Mouse (Mus musculus) hindbrain, embryonic 11.5 days (tissue): ENCODE data around the gene Nkx1-1. TPM values are rescaled to one million over a fixed set of nuclear protein-coding genes. Genes with fewer than 3 reads are reported as not detected.

Experiments
- ATAC-seq: fragments of 200-750 bp; cut with Nextera tagmentation; 2 replicates; pipeline ENCODE4 v1.8.0; 2017; ENCODE audit warnings: mild to moderate bottlenecking, moderate TSS enrichment, moderate library complexity; ENCODE audit not compliant: low FRiP score
- DNase-seq: peaks from one replicate; pipeline ENCODE4 v3.0.0-alpha.2; 2015; ENCODE audit warnings: low spot score
- H3K27ac ChIP-seq: fragments of 300-500 bp; sonication (generic); 2 replicates; pipeline ENCODE4 v1.5.1; 2014; ENCODE audit warnings: mild to moderate bottlenecking, low read depth, low read length
- H3K27me3 ChIP-seq: fragments of 300-500 bp; sonication (generic); 2 replicates; pipeline ENCODE4 v1.6.1; 2014; ENCODE audit warnings: mild to moderate bottlenecking, low read length, moderate library complexity, mixed read lengths; ENCODE audit not compliant: control insufficient read depth, insufficient read depth
- H3K36me3 ChIP-seq: fragments of 300-500 bp; sonication (generic); 2 replicates; pipeline ENCODE4 v1.6.1; 2014; ENCODE audit warnings: mild to moderate bottlenecking, low read length, moderate library complexity, mixed read lengths; ENCODE audit not compliant: control insufficient read depth, insufficient read depth
- H3K4me1 ChIP-seq: fragments of 300-500 bp; sonication (generic); replicated peaks from 2 replicates; pipeline ENCODE4 v1.6.1; 2014; ENCODE audit warnings: low read length, mixed read lengths; ENCODE audit not compliant: control insufficient read depth, insufficient read depth
- H3K4me2 ChIP-seq: fragments of 300-500 bp; sonication (generic); replicated peaks from 2 replicates; pipeline ENCODE4 v1.6.1; 2014; ENCODE audit warnings: mild to moderate bottlenecking, low read depth, low read length
- H3K4me3 ChIP-seq: fragments of 300-500 bp; sonication (generic); 2 replicates; pipeline ENCODE4 v1.5.1; 2014; ENCODE audit warnings: low read depth, low read length
- H3K9ac ChIP-seq: fragments of 300-500 bp; sonication (generic); 2 replicates; pipeline ENCODE4 v1.6.1; 2014; ENCODE audit warnings: low read depth, low read length
- H3K9me3 ChIP-seq: fragments of 300-500 bp; sonication (generic); 2 replicates; pipeline ENCODE4 v1.6.1; 2016; ENCODE audit warnings: low read length; ENCODE audit not compliant: control insufficient read depth
- WGBS: fragments of 180-500 bp; shearing (Covaris S2); extraction: QIAGEN DNeasy Blood & Tissue Kit; methylation state at CpG from one replicate; pipeline ENCODE4 v1.1.7; 2014; 5-methylcytosine and 5-hydroxymethylcytosine counted together
- polyA plus RNA-seq: library from polyadenylated mRNA; unstranded; fragments of >200 nt; fragmentation: Nextera tagmentation; extraction: Ambion mirVana; gene quantifications from 2 replicates; pipeline ENCODE4 v1.2.1, GENCODE M21; 2014

Gene Nkx1-1
- polyA plus RNA-seq, 1 experiment from 2014 or later, result 0.60 TPM

GRCm38 (mm10) chr5:33431173-33432005, 2.4 kb downstream of the Nkx1-1 start:
- no peak overlapping the region for H3K27ac ChIP-seq
- H3K4me1 ChIP-seq, result peaks cover 28% of the 10 kb centered on the region
- under 1% methylated on average over 77 of the region's 77 CpGs for WGBS
- peak overlapping the region; percentile 44 for H3K4me2 ChIP-seq
- no peaks in the 10 kb centered on the region for H3K9me3 ChIP-seq
- peak overlapping the region; percentile 30 for H3K4me3 ChIP-seq
- H3K27me3 ChIP-seq, result peaks cover 89% of the 10 kb centered on the region
- no peaks in the 10 kb centered on the region for H3K36me3 ChIP-seq
- no peak for ATAC-seq
- H3K9ac ChIP-seq, result 0 out of 2 replicates have a peak overlapping the region, but pooled peaks have one; percentile 11
- DNase-seq, result peak; percentile 61

- Histone ChIP-seq H3K27ac (no peak overlapping the region), H3K4me1 (peaks cover 28% of the 10 kb centered on the region), H3K36me3 (no peaks in the 10 kb centered on the region), H3K9me3 (no peaks in the 10 kb centered on the region), H3K4me3 (peak overlapping the region; percentile 30), H3K4me2 (peak overlapping the region; percentile 44), H3K9ac (0 out of 2 replicates have a peak overlapping the region, but pooled peaks have one; percentile 11), H3K27me3 (peaks cover 83% of the 10 kb centered on the region)
- WGBS, result 2% methylated on average over 60 of the region's 64 CpGs
- DNase-seq, result peak; percentile 46
- no peak for ATAC-seq
Observed at GRCm38 (mm10) chr5:33430511-33431172, 3.1 kb downstream of the Nkx1-1 start.

- Histone ChIP-seq H3K9me3 (no peaks in the 10 kb centered on the region), H3K27ac (no peak overlapping the region), H3K27me3 (peaks cover 77% of the 10 kb centered on the region), H3K4me2 (peak overlapping the region; percentile 44; the same call in 1 of the 2 replicates), H3K4me1 (peaks cover 28% of the 10 kb centered on the region), H3K36me3 (no peaks in the 10 kb centered on the region), H3K4me3 (no peak overlapping the region), H3K9ac (no peak overlapping the region)
- 3% methylated on average over 16 of the region's 16 CpGs for WGBS
- DNase-seq, result peak; percentile 43
- ATAC-seq, result no peak
Observed at GRCm38 (mm10) chr5:33430106-33430505, 3.7 kb downstream of the Nkx1-1 start.

- no peak overlapping the region for H3K27ac ChIP-seq
- no peak overlapping the region for H3K9ac ChIP-seq
- no peak overlapping the region for H3K4me3 ChIP-seq
- no peak for ATAC-seq
- H3K36me3 ChIP-seq, result no peaks in the 10 kb centered on the region
- H3K27me3 ChIP-seq, result peaks cover 51% of the 10 kb centered on the region
- no peaks in the 10 kb centered on the region for H3K9me3 ChIP-seq
- peaks cover 11% of the 10 kb centered on the region for H3K4me1 ChIP-seq
- no peak for DNase-seq
- H3K4me2 ChIP-seq, result no peak overlapping the region
Observed at GRCm38 (mm10) chr5:33427461-33427860, 6.3 kb downstream of the Nkx1-1 start.

- WGBS, result 84% methylated on average over 3 of the region's 3 CpGs
- H3K36me3 ChIP-seq, result no peaks in the 10 kb centered on the region
- no peak overlapping the region for H3K9ac ChIP-seq
- DNase-seq (no peak), ATAC-seq (no peak)
- no peaks in the 10 kb centered on the region for H3K4me1 ChIP-seq
- H3K27me3 ChIP-seq, result no peaks in the 10 kb centered on the region
- no peak overlapping the region for H3K4me2 ChIP-seq
- no peak overlapping the region for H3K27ac ChIP-seq
- H3K4me3 ChIP-seq, result no peak overlapping the region
- no peaks in the 10 kb centered on the region for H3K9me3 ChIP-seq
Observed at GRCm38 (mm10) chr5:33420313-33420712, 13.5 kb downstream of the Nkx1-1 start.

- no peaks in the 10 kb centered on the region for H3K9me3 ChIP-seq
- H3K27me3 ChIP-seq, result no peaks in the 10 kb centered on the region
- no peak overlapping the region for H3K9ac ChIP-seq
- no peak overlapping the region for H3K27ac ChIP-seq
- ATAC-seq, result 0 out of 2 replicates have a peak, but pooled peaks have one; percentile 25
- no peak overlapping the region for H3K4me2 ChIP-seq
- H3K4me1 ChIP-seq, result no peaks in the 10 kb centered on the region
- no peaks in the 10 kb centered on the region for H3K36me3 ChIP-seq
- no peak overlapping the region for H3K4me3 ChIP-seq
- WGBS, result 50% methylated on average over 12 of the region's 12 CpGs
- peak; percentile 9 for DNase-seq
Observed at GRCm38 (mm10) chr5:33400819-33401218, 33.0 kb downstream of the Nkx1-1 start.

- Histone ChIP-seq H3K36me3 (no peaks in the 10 kb centered on the region), H3K27me3 (no peaks in the 10 kb centered on the region), H3K9ac (no peak overlapping the region), H3K27ac (no peak overlapping the region), H3K4me1 (no peaks in the 10 kb centered on the region), H3K9me3 (no peaks in the 10 kb centered on the region), H3K4me3 (no peak overlapping the region), H3K4me2 (no peak overlapping the region)
- DNase-seq (no peak), ATAC-seq (no peak)
- 84% methylated on average over 7 of the region's 7 CpGs for WGBS
Observed at GRCm38 (mm10) chr5:33396828-33397227, 36.9 kb downstream of the Nkx1-1 start.

- WGBS, result 88% methylated on average over 11 of the region's 11 CpGs
- H3K4me2 ChIP-seq, result no peak overlapping the region
- H3K27me3 ChIP-seq, result no peaks in the 10 kb centered on the region
- DNase-seq (no peak), ATAC-seq (no peak)
- no peak overlapping the region for H3K9ac ChIP-seq
- no peaks in the 10 kb centered on the region for H3K9me3 ChIP-seq
- no peak overlapping the region for H3K4me3 ChIP-seq
- no peaks in the 10 kb centered on the region for H3K36me3 ChIP-seq
- H3K27ac ChIP-seq, result no peak overlapping the region
- no peaks in the 10 kb centered on the region for H3K4me1 ChIP-seq
Observed at GRCm38 (mm10) chr5:33395693-33396092, 38.1 kb downstream of the Nkx1-1 start.
